Comparison of ENCODE assay signal across 8 mouse cellular contexts in genomic region chr13:90088962-90089824, GRCm38 (mm10). TPM values are rescaled to one million over a fixed set of nuclear protein-coding genes. Genes with fewer than 3 reads are reported as not detected.
DNase-seq lines count a peak whose midpoint lies in the region; ATAC-seq and TF ChIP-seq lines count a peak whose summit lies in the region.

Gene Tmem167 (plus strand): TSS chr13:90089123.
Gene Xrcc4 (minus strand): TSS chr13:90089608.

- peaks cover 7% of the 10 kb centered on the region for H3K36me3 ChIP-seq in E14TG2a.4 (ENCODE audit: insufficient read depth, low read length)
- peaks cover 5% of the 10 kb centered on the region; the same call in 1 of the 2 replicates for H3K36me3 ChIP-seq in forebrain, embryonic 12.5 days (replicated peaks)
- no peaks in the 10 kb centered on the region for H3K36me3 ChIP-seq in heart, postnatal 0 days (replicated peaks; ENCODE audit: control insufficient read depth, insufficient read depth, low read length)
- H3K36me3 ChIP-seq in liver, embryonic 16.5 days (ENCODE audit: control insufficient read depth, insufficient read depth): peaks cover 4% of the 10 kb centered on the region; the same call in 1 of the 2 replicates
- H3K36me3 ChIP-seq in neural tube, embryonic 13.5 days: no peaks in the 10 kb centered on the region
- H3K36me3 ChIP-seq in testis, adult 2 months (ENCODE audit: control insufficient read depth, insufficient read depth, low read length): no peaks in the 10 kb centered on the region

- peak within 1 kb of the TSS; percentile 86 for H3K4me2 ChIP-seq in forebrain, embryonic 12.5 days
- peak within 1 kb of the TSS; percentile 88 for H3K4me2 ChIP-seq in heart, postnatal 0 days (ENCODE audit: low read depth, low read length)
- H3K4me2 ChIP-seq in liver, embryonic 16.5 days (ENCODE audit: low read depth, low read length): peak within 1 kb of the TSS; percentile 95
- peak within 1 kb of the TSS; percentile 85 for H3K4me2 ChIP-seq in neural tube, embryonic 13.5 days

- TF ChIP-seq POLR2A in testis, adult 2 months (IDR thresholded peaks at IDR 0.05; ENCODE audit: control insufficient read depth, low read depth, low read length): peak; percentile 45

- H3K27ac ChIP-seq in forebrain, embryonic 12.5 days: peak within 1 kb of the TSS; percentile 76
- peak within 1 kb of the TSS; percentile 84 for H3K27ac ChIP-seq in heart, postnatal 0 days (ENCODE audit: low read depth)
- H3K27ac ChIP-seq in liver, embryonic 16.5 days (ENCODE audit: low read length): peak within 1 kb of the TSS; percentile 77
- peak within 1 kb of the TSS; percentile 88 for H3K27ac ChIP-seq in neural tube, embryonic 13.5 days (replicated peaks)
- H3K27ac ChIP-seq in testis, adult 2 months (ENCODE audit: control insufficient read depth, insufficient read depth, low read depth, low read length): peak within 1 kb of the TSS; percentile 95

- no peaks in the 10 kb centered on the region for H3K27me3 ChIP-seq in E14TG2a.4 (ENCODE audit: insufficient read depth, low read length)
- H3K27me3 ChIP-seq in forebrain, embryonic 12.5 days: no peaks in the 10 kb centered on the region
- no peaks in the 10 kb centered on the region for H3K27me3 ChIP-seq in heart, postnatal 0 days (ENCODE audit: control insufficient read depth, insufficient read depth, low read length)
- H3K27me3 ChIP-seq in liver, embryonic 16.5 days (ENCODE audit: control insufficient read depth, insufficient read depth, low read depth, low read length): no peaks in the 10 kb centered on the region
- H3K27me3 ChIP-seq in neural tube, embryonic 13.5 days: no peaks in the 10 kb centered on the region
- H3K27me3 ChIP-seq in testis, adult 2 months (ENCODE audit: control insufficient read depth, insufficient read depth, low read length): no peaks in the 10 kb centered on the region

- DNase-seq in c-Kit-positive CD71-positive TER-119-positive erythroid progenitor cells, embryonic 14.5 days (ENCODE audit: low spot score): peak; percentile 93
- DNase-seq in heart, postnatal 0 days (ENCODE audit: low spot score): peak; percentile 98
- peak; percentile 95 to 97 for DNase-seq in kidney, postnatal 4 days

- peaks cover 15% of the 10 kb centered on the region for H3K4me1 ChIP-seq in E14TG2a.4 (replicated peaks; ENCODE audit: low read depth, low read length)
- peaks cover 8% of the 10 kb centered on the region for H3K4me1 ChIP-seq in forebrain, embryonic 12.5 days
- peaks cover 9% of the 10 kb centered on the region for H3K4me1 ChIP-seq in heart, postnatal 0 days (ENCODE audit: control insufficient read depth, insufficient read depth)
- peaks cover 2% of the 10 kb centered on the region for H3K4me1 ChIP-seq in liver, embryonic 16.5 days (ENCODE audit: control insufficient read depth, low read depth, low read length)
- peaks cover 10% of the 10 kb centered on the region for H3K4me1 ChIP-seq in neural tube, embryonic 13.5 days (replicated peaks)
- H3K4me1 ChIP-seq in testis, adult 2 months (ENCODE audit: control insufficient read depth, insufficient read depth, low read length): no peaks in the 10 kb centered on the region

- H3K9ac ChIP-seq in forebrain, embryonic 12.5 days: peak within 1 kb of the TSS; percentile 73
- peak within 1 kb of the TSS; percentile 81 for H3K9ac ChIP-seq in heart, postnatal 0 days (replicated peaks; ENCODE audit: low read depth, low read length)
- H3K9ac ChIP-seq in liver, embryonic 16.5 days (ENCODE audit: low read depth, low read length): peak within 1 kb of the TSS; percentile 87
- H3K9ac ChIP-seq in neural tube, embryonic 13.5 days: peak within 1 kb of the TSS; percentile 87

- TF ChIP-seq CTCF in E14TG2a.4 (conservative IDR thresholded peaks at IDR 0.05; ENCODE audit: low read length): no peak
- TF ChIP-seq CTCF in heart, postnatal 0 days (IDR thresholded peaks at IDR 0.05; ENCODE audit: low read depth): no peak
- TF ChIP-seq CTCF in testis, adult 2 months (IDR thresholded peaks at IDR 0.05; ENCODE audit: control insufficient read depth, insufficient read depth, insufficient replicate concordance, low read depth, low read length): no peak

- peak; percentile 100 for ATAC-seq in forebrain, embryonic 12.5 days (ENCODE audit: low FRiP score)
- peak; percentile 100 for ATAC-seq in heart, postnatal 0 days (ENCODE audit: insufficient read depth, low read depth)
- peak; percentile 100 for ATAC-seq in liver, embryonic 16.5 days (ENCODE audit: low read depth)
- peak; percentile 100 for ATAC-seq in neural tube, embryonic 13.5 days (ENCODE audit: low read depth)

- H3K9me3 ChIP-seq in E14TG2a.4 (ENCODE audit: low read length): peaks cover 5% of the 10 kb centered on the region; the same call in 1 of the 2 replicates
- no peaks in the 10 kb centered on the region for H3K9me3 ChIP-seq in forebrain, embryonic 12.5 days
- H3K9me3 ChIP-seq in heart, postnatal 0 days (replicated peaks; ENCODE audit: control insufficient read depth, low read length): no peaks in the 10 kb centered on the region
- no peaks in the 10 kb centered on the region for H3K9me3 ChIP-seq in liver, embryonic 16.5 days (replicated peaks; ENCODE audit: control insufficient read depth, low read length)
- no peaks in the 10 kb centered on the region for H3K9me3 ChIP-seq in neural tube, embryonic 13.5 days

- H3K4me3 ChIP-seq in E14TG2a.4 (replicated peaks; ENCODE audit: low read length): peak within 1 kb of the TSS; percentile 97
- peak within 1 kb of the TSS; percentile 67 for H3K4me3 ChIP-seq in forebrain, embryonic 12.5 days (replicated peaks)
- peak within 1 kb of the TSS; percentile 88 for H3K4me3 ChIP-seq in heart, postnatal 0 days (ENCODE audit: low read depth, low read length)
- H3K4me3 ChIP-seq in liver, embryonic 16.5 days (ENCODE audit: low read depth, low read length): peak within 1 kb of the TSS; percentile 98
- H3K4me3 ChIP-seq in neural tube, embryonic 13.5 days: peak within 1 kb of the TSS; percentile 80
- peak within 1 kb of the TSS; percentile 93 for H3K4me3 ChIP-seq in testis, adult 2 months (ENCODE audit: control insufficient read depth, low read depth, low read length)

- no peak; the same call in 1 of the 2 replicates for TF ChIP-seq EP300 in heart, postnatal 0 days (IDR thresholded peaks at IDR 0.05; ENCODE audit: low read depth)

- WGBS in forebrain, embryonic 12.5 days: 3% methylated on average over 41 of the region's 41 CpGs
- WGBS in heart, postnatal 0 days: 2% methylated on average over 41 of the region's 41 CpGs
- WGBS in liver, embryonic 16.5 days (ENCODE audit: insufficient replicate concordance): 3% methylated on average over 41 of the region's 41 CpGs
- WGBS in neural tube, embryonic 13.5 days: 2% methylated on average over 41 of the region's 41 CpGs

RNA-seq across cellular contexts. Expression of gene Tmem167, which starts in this region (rescaled TPM):
- polyA plus RNA-seq in forebrain, embryonic 12.5 days (2016; fragmentation: Nextera tagmentation; extraction: Ambion mirVana): 58.6 and 63.7 TPM in 2 replicates
- 8.2 and 9.4 TPM in 2 replicates for total RNA-seq in heart, postnatal 0 days (2014; rRNA removed; ENCODE audit: low replicate concordance)
- 24.6 and 24.9 TPM in 2 replicates for polyA plus RNA-seq in heart, postnatal 0 days (2015; fragmentation: Nextera tagmentation; extraction: Ambion mirVana)
- 16.7 and 18.5 TPM in 2 replicates for polyA plus RNA-seq in liver, embryonic 16.5 days (2015; fragmentation: Nextera tagmentation; extraction: Ambion mirVana)
- 46.3 and 48.0 TPM in 2 replicates for polyA plus RNA-seq in neural tube, embryonic 13.5 days (2015; fragmentation: Nextera tagmentation; extraction: Ambion mirVana)
- 1.7 and 2.0 TPM in 2 replicates for polyA plus RNA-seq in testis, adult 2 months (2012; rRNA removed)

RNA-seq across cellular contexts. Expression of gene Xrcc4, which starts in this region (rescaled TPM):
- 12.6 and 13.2 TPM in 2 replicates for polyA plus RNA-seq in forebrain, embryonic 12.5 days (2016; fragmentation: Nextera tagmentation; extraction: Ambion mirVana)
- total RNA-seq in heart, postnatal 0 days (2014; rRNA removed; ENCODE audit: low replicate concordance): 4.6 and 10.7 TPM in 2 replicates
- polyA plus RNA-seq in heart, postnatal 0 days (2015; fragmentation: Nextera tagmentation; extraction: Ambion mirVana): 17.4 and 18.4 TPM in 2 replicates
- polyA plus RNA-seq in liver, embryonic 16.5 days (2015; fragmentation: Nextera tagmentation; extraction: Ambion mirVana): 5.2 and 5.8 TPM in 2 replicates
- 13.7 and 15.8 TPM in 2 replicates for polyA plus RNA-seq in neural tube, embryonic 13.5 days (2015; fragmentation: Nextera tagmentation; extraction: Ambion mirVana)
- 20.0 and 21.0 TPM in 2 replicates for polyA plus RNA-seq in testis, adult 2 months (2012; rRNA removed)

Comparison
In these comparisons a context has a peak if more than half of its experiments do, and no peak if none do; other contexts are left out.
1. Peak in every context shown above with its lines: DNase-seq, ATAC-seq, H3K4me3 ChIP-seq and H3K27ac ChIP-seq.